30 mouse cellular contexts compared by ENCODE assay signal in genomic region chr10:24953876-24954275, GRCm38 (mm10). TPM values are rescaled to one million over a fixed set of nuclear protein-coding genes. Genes with fewer than 3 reads are reported as not detected.
A peak's percentile ranks its signal among the peaks of the same experiment; 100 is the strongest.
DNase-seq lines count a peak whose midpoint lies in the region; ATAC-seq and TF ChIP-seq lines count a peak whose summit lies in the region.
"Had no signal": no experiment of that assay in that cellular context is flagged by ENCODE, and none has a peak within 500 bp of the region (broad histone marks: within the 10 kb centered on the region; RNA-seq: fewer than 3 reads in every experiment).

No protein-coding gene starts in this region.

- no peak for TF ChIP-seq CTCF in intestine, postnatal 0 days (IDR thresholded peaks at IDR 0.05; ENCODE audit: low read depth)

- peak; percentile 33 to 42 for DNase-seq in urinary bladder, postnatal 36 days (ENCODE audit: low spot score in 2 of 2)
- DNase-seq in urinary bladder, postnatal 10 days (ENCODE audit: low spot score): no peak
- DNase-seq in heart, postnatal 10 days: no peak
- no peak for DNase-seq in layer of hippocampus, adult 11-12 months (ENCODE audit: low spot score)
- DNase-seq: adrenal gland, adult 2 months; adrenal gland, postnatal 14 days; cerebellum, adult 11 months; cerebellum, adult 2 months; cerebellum, adult 9-11 months; cerebellum, postnatal 25 days; embryo, embryonic 11 days; gastrocnemius, postnatal 36 days; heart, adult 11 months; heart, postnatal 36 days had no signal

- no peaks in the 10 kb centered on the region for H3K36me3 ChIP-seq in intestine, embryonic 15.5 days
- H3K36me3 ChIP-seq in intestine, postnatal 0 days (ENCODE audit: control insufficient read depth, insufficient read depth): no peaks in the 10 kb centered on the region
- no peaks in the 10 kb centered on the region for H3K36me3 ChIP-seq in stomach, embryonic 16.5 days (ENCODE audit: control insufficient read depth, insufficient read depth, low read length)
- H3K36me3 ChIP-seq: embryonic facial prominence, embryonic 10.5 days; embryonic facial prominence, embryonic 13.5 days; forebrain, embryonic 12.5 days; forebrain, embryonic 15.5 days; G1E; hindbrain, embryonic 10.5 days; hindbrain, embryonic 13.5 days had no signal

- no peak overlapping the region for H3K4me3 ChIP-seq in intestine, embryonic 15.5 days (replicated peaks)
- H3K4me3 ChIP-seq in intestine, postnatal 0 days (ENCODE audit: low read depth, low read length): no peak overlapping the region
- H3K4me3 ChIP-seq in stomach, embryonic 16.5 days (replicated peaks; ENCODE audit: low read length): no peak overlapping the region
- H3K4me3 ChIP-seq: embryonic facial prominence, embryonic 10.5 days; embryonic facial prominence, embryonic 13.5 days; erythroblast, embryonic 14.5 days; forebrain, embryonic 12.5 days; forebrain, embryonic 15.5 days; hindbrain, embryonic 10.5 days; hindbrain, embryonic 13.5 days had no signal

- H3K9me3 ChIP-seq in intestine, embryonic 15.5 days: no peaks in the 10 kb centered on the region
- H3K9me3 ChIP-seq in intestine, postnatal 0 days (ENCODE audit: control insufficient read depth): no peaks in the 10 kb centered on the region
- no peaks in the 10 kb centered on the region for H3K9me3 ChIP-seq in stomach, embryonic 16.5 days (replicated peaks; ENCODE audit: control insufficient read depth, low read length)
- H3K9me3 ChIP-seq: embryonic facial prominence, embryonic 10.5 days; embryonic facial prominence, embryonic 13.5 days; forebrain, embryonic 12.5 days; forebrain, embryonic 15.5 days; G1E; hindbrain, embryonic 10.5 days; hindbrain, embryonic 13.5 days had no signal

- intact Hi-C loops in heart, postnatal 10 days (cut with DNase I): no loop called here

- 73% methylated on average over 6 of the region's 6 CpGs for WGBS in intestine, embryonic 15.5 days
- 66% methylated on average over 6 of the region's 6 CpGs for WGBS in intestine, postnatal 0 days
- 68% methylated on average over 6 of the region's 6 CpGs for WGBS in stomach, embryonic 16.5 days

- peaks cover 2% of the 10 kb centered on the region; the same call in 1 of the 2 replicates for H3K4me1 ChIP-seq in intestine, embryonic 15.5 days (replicated peaks)
- H3K4me1 ChIP-seq in intestine, postnatal 0 days (replicated peaks; ENCODE audit: control insufficient read depth, insufficient read depth, low read length): no peaks in the 10 kb centered on the region
- peaks cover 3% of the 10 kb centered on the region; the same call in 1 of the 2 replicates for H3K4me1 ChIP-seq in stomach, embryonic 16.5 days (ENCODE audit: control insufficient read depth, insufficient read depth, low read length)
- H3K4me1 ChIP-seq: embryonic facial prominence, embryonic 13.5 days; forebrain, embryonic 12.5 days; hindbrain, embryonic 10.5 days had no signal

- no peaks in the 10 kb centered on the region for H3K27me3 ChIP-seq in intestine, embryonic 15.5 days (replicated peaks)
- H3K27me3 ChIP-seq in intestine, postnatal 0 days (replicated peaks; ENCODE audit: control insufficient read depth, insufficient read depth, low read length): no peaks in the 10 kb centered on the region
- H3K27me3 ChIP-seq in stomach, embryonic 16.5 days (ENCODE audit: control insufficient read depth, insufficient read depth, low read length): no peaks in the 10 kb centered on the region
- H3K27me3 ChIP-seq: CH12.LX; embryonic facial prominence, embryonic 13.5 days; forebrain, embryonic 12.5 days; forebrain, embryonic 15.5 days; hindbrain, embryonic 13.5 days had no signal

- 0 out of 2 replicates have a peak, but pooled peaks have one; percentile 25 for ATAC-seq in intestine, embryonic 15.5 days
- no peak for ATAC-seq in intestine, postnatal 0 days
- peak; percentile 60; the same call in 1 of the 2 replicates for ATAC-seq in stomach, embryonic 16.5 days (ENCODE audit: insufficient read depth, low FRiP score)
- ATAC-seq: forebrain, embryonic 15.5 days; hindbrain, embryonic 16.5 days; Patski had no signal

- H3K4me2 ChIP-seq in intestine, embryonic 15.5 days (replicated peaks): no peak overlapping the region
- H3K4me2 ChIP-seq in intestine, postnatal 0 days (replicated peaks; ENCODE audit: low read depth): no peak overlapping the region
- no peak overlapping the region for H3K4me2 ChIP-seq in stomach, embryonic 16.5 days (ENCODE audit: low read depth, low read length)
- H3K4me2 ChIP-seq: embryonic facial prominence, embryonic 13.5 days; forebrain, embryonic 12.5 days; forebrain, embryonic 15.5 days; heart, embryonic 11.5 days; hindbrain, embryonic 13.5 days had no signal

- H3K9ac ChIP-seq in intestine, embryonic 15.5 days: no peak overlapping the region
- no peak overlapping the region for H3K9ac ChIP-seq in intestine, postnatal 0 days (ENCODE audit: low read depth, low read length)
- H3K9ac ChIP-seq in stomach, embryonic 16.5 days (ENCODE audit: low read length): no peak overlapping the region
- H3K9ac ChIP-seq: embryonic facial prominence, embryonic 13.5 days; forebrain, embryonic 12.5 days; forebrain, embryonic 15.5 days; hindbrain, embryonic 13.5 days had no signal

- H3K27ac ChIP-seq in intestine, embryonic 15.5 days: no peak overlapping the region
- no peak overlapping the region for H3K27ac ChIP-seq in intestine, postnatal 0 days (ENCODE audit: low read depth, low read length)
- no peak overlapping the region for H3K27ac ChIP-seq in stomach, embryonic 16.5 days (ENCODE audit: low read length)
- H3K27ac ChIP-seq: embryonic facial prominence, embryonic 10.5 days; embryonic facial prominence, embryonic 13.5 days; forebrain, embryonic 12.5 days; forebrain, embryonic 15.5 days; hindbrain, embryonic 10.5 days; hindbrain, embryonic 13.5 days had no signal

RNA-seq across cellular contexts. Expression of gene Arg1, which starts 26.6 kb away (rescaled TPM):
- 4.9 and 5.0 TPM in 2 replicates for polyA plus RNA-seq in intestine, embryonic 15.5 days (2015; fragmentation: Nextera tagmentation; extraction: Ambion mirVana)
- 1.7 and 2.0 TPM in 2 replicates for polyA plus RNA-seq in intestine, postnatal 0 days (2015; fragmentation: Nextera tagmentation; extraction: Ambion mirVana)
- 134 and 268 TPM in 2 replicates for polyA plus RNA-seq in stomach, embryonic 16.5 days (2015; fragmentation: Nextera tagmentation; extraction: Ambion mirVana)
- total RNA-seq in heart, postnatal 10 days (2021): not detected
- total RNA-seq: G1E; gastrocnemius, postnatal 36 days; heart, adult 8-10 months; heart, postnatal 36 days had no signal
- polyA plus RNA-seq: erythroblast, embryonic 14.5 days; G1E had no signal

Comparison
In these comparisons a context has a peak if more than half of its experiments do, and no peak if none do; other contexts are left out.
1. DNase-seq: peak in urinary bladder, postnatal 36 days (2 of 2); none in urinary bladder, postnatal 10 days (single experiment), heart, postnatal 10 days (0 of 2) and layer of hippocampus, adult 11-12 months (single experiment).
2. RNA of gene Arg1, which starts 26.6 kb away (polyA plus RNA-seq): 134 to 268 TPM in stomach, embryonic 16.5 days; 4.9 to 5.0 TPM in intestine, embryonic 15.5 days and 1.7 to 2.0 TPM in intestine, postnatal 0 days; every median in the first group is over 10 times any median in the second.